Mouse (Mus musculus): ENCODE measurements at regions not wholly inside any gene's neighbourhood (a gene's known extent, or its start where the extent isn't known, plus 50 kb on each side); places are given as distances from the start of the nearest gene placed in this dataset.

GRCm38 (mm10) chr4:54282934-54283333 lies 457.1 kb downstream of the Tmem38b start:
- peak; percentile 1 for DNase-seq

DNA sequence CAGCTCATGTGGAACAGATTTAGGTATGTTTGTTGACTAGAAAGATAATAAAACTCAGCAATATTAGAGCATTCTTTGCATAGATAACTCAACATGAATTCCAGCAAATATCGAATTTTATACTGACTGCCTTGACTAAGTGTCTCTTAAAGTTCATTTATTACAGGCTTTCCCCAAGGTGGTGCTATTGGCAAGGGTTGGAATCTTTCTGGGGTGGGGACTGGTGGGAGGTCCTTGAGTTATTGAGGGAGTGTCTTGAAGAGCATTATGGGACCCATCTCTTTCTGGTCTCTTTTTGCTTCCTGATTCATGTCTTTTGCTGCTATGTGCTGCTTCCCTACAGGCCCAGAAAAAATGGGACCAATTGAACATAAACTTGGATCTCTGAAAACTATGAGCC lies 488.0 kb downstream of the Tmem38b start:
- DNase-seq: no peak

DNA sequence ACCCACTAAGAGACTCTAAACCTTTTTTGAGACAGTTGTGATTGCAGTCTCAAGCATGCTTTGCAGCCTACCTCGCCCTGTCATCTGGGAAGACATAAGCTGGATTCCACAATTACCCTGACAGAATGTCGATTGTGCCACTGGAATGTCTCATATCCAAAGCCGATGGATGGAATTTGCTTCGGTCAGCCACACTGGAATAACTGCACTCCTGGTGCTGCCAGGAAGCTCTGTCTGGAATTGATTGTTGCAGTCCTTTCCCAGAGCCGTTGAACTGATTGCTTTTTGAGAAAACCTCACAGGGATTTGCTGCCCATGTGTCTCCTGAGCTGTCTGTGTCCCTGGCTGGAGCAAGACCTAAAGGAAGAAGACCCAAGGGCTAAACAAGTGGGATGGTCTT lies 499.0 kb downstream of the Tmem38b start:
- DNase-seq: no peak

GRCm38 (mm10) chr4:54328273-54328672 lies 502.4 kb downstream of the Tmem38b start:
- DNase-seq: no peak

GRCm38 (mm10) chr4:54328711-54329427 lies 503.0 kb downstream of the Tmem38b start:
- no peak for DNase-seq

- DNase-seq: no peak
Measured at GRCm38 (mm10) chr4:54330686-54331085, 504.8 kb downstream of the Tmem38b start.

DNA sequence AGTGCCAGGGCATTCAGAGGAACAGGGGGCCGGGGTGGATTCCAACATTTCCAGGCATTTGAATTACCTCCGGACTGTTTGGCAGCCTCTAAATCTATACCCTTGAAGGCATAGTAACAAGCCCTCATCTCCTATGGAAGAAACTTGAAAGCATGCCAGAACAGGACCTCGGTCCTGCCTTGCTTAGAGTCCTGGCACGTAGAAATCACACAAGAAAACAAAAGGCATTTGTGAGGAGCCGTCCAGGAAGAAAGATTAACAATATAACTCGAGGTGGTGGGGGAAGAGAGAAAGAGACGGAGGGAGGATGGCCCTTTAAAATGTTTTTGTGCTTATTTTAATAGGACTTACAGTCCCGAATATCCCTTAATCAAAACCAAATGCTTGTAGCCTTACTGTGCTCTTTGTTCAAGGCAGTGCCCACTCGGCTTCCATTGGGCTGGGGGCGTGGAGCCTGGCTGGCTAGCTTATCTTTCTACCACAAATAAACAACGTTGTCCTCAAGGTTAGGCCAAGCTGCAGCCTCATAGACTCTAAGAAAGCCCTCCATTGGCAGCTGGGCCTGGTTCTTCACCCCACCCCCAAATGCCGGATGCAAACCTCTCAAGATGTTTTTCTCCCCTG lies 505.9 kb downstream of the Tmem38b start:
- no peak for DNase-seq

- DNase-seq: no peak
Measured at GRCm38 (mm10) chr4:54332261-54332660, 506.4 kb downstream of the Tmem38b start.

- peak; percentile 10 for DNase-seq
Measured at GRCm38 (mm10) chr4:54338556-54338955, 512.7 kb downstream of the Tmem38b start.

DNA sequence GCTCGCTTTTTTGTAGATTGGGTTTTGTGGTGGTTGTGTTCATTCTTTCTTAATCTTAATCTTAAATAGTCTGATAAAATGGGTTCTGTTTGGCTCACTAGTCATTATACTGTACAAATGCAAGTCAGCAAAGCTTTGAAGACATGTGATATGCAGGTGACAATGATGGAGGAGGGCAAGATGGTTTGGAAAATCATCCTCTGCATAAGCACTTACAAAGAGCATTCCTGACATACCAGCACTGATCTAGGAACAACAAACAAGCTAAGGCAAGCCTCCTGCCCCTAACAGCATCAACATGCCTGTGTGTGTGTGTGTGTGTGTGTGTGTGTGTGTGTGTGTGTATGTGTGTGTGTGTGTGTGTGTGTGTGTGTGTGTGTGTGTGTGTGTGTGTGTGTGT lies 514.3 kb downstream of the Tmem38b start:
- no peak for DNase-seq

DNA sequence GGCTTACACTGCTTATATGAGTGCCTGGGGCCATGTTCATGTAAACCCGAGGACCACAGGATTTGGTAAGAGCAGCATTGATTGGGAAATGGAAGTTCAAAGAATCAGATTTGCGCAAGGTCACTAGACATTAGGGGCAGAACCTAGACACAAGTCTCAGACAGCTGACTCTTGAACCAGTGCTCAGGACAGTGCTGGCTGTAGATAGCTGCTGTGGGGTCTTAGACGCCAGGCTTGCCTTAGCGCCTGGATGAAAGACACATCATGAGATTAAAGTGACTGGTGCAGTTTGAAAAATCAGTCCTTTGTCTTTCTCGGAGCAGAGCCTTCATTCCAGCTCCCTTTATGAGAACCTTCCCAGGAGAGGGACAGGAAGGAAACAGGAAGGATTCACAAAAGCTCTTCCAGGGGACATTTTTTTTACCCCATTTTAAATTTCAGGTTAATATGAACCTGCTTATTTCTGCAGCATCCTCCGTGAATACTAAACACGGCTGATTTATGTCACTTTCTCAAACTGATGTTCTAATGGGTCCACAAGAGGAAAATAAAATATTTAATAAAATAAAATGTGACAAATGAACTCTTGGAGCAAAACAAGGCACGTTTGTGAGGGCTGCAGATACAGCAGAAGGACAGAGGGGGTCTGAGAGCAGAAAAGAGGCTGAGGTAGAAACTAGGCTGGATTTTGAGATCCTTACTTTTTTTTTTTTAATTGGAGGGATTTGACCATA lies 528.0 kb downstream of the Tmem38b start:
- no peak for DNase-seq

- no peak for DNase-seq
Measured at GRCm38 (mm10) chr4:54354391-54354726, 528.5 kb downstream of the Tmem38b start.

DNA sequence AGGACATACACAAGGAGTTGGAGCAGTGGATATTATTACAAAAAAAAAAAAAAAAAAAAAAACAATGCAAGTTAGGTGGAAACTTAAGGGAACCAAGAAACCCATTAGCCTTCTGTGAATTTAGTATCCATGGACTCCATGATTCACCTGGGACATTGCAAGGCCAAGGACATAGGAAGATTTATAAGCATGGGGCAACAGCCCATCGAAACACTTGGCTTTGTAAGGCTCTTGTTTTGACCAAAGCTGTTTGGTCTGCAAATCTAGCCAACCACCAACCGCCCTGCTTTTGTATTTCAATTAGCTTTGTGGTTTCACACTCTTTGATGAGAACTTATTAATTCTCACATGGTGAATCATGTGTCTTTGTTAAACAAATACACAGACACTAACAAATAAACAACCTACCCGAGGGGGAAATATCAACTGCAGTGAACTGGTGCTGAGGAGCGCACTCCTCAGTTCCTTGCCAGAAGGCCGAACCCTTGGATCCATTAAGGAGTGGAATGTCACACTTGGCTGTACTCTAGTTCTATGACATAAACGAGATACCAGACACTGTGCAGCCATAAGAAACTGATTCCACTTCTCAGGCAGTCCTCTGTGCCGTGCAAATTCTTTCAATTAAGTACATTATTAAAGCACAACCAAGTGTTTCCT lies 529.7 kb downstream of the Tmem38b start:
- no peak for DNase-seq

- DNase-seq: no peak
Measured at GRCm38 (mm10) chr4:54356041-54356427, 530.2 kb downstream of the Tmem38b start.

GRCm38 (mm10) chr4:54370909-54371308 lies 545.1 kb downstream of the Tmem38b start:
- no peak for DNase-seq

- DNase-seq: peak; percentile 8
Measured at GRCm38 (mm10) chr4:54371418-54371957, 545.6 kb downstream of the Tmem38b start.

DNA sequence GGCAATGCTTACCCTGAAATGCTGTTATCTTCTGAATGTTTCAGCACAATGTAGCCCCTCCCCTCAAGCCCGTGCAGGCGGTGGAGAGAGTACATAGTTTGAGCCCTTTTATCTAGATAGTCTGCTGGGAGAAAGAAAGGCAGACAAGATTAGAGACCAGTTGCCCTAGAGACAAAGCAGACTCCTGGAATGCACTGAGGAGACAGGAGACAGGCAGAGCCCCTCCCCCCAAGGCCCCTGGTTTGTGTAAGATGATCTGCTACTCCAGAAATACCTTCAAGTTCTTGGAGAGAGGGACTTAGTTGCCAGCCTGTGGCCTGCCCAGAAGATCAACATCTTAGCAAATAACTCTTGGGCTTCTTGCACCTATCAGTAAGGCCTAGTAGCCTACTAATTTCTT lies 547.8 kb downstream of the Tmem38b start:
- no peak for DNase-seq

DNA sequence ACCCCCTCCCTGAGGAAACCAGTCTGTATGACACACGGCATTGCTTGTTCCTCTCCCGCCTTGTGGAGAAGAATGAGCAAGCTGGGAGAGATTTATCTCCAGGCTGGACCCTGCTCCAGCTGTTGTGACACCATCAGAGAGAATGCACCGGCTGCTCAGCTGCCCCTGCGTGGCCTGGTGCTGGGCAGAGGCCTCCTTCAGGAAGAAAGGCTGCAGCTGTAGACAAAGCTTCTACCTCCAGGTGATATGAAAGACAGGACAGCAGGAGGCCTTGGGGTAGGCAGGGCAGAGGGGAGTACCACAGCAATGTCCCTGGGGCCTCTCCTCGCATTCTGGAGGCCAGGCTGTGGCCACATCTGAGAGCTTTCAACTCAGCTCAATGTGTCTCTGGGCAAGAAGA lies 548.6 kb downstream of the Tmem38b start:
- DNase-seq: no peak

GRCm38 (mm10) chr4:54387460-54387859 lies 557.4 kb upstream of the Zfp462 start:
- DNase-seq: no peak

DNA sequence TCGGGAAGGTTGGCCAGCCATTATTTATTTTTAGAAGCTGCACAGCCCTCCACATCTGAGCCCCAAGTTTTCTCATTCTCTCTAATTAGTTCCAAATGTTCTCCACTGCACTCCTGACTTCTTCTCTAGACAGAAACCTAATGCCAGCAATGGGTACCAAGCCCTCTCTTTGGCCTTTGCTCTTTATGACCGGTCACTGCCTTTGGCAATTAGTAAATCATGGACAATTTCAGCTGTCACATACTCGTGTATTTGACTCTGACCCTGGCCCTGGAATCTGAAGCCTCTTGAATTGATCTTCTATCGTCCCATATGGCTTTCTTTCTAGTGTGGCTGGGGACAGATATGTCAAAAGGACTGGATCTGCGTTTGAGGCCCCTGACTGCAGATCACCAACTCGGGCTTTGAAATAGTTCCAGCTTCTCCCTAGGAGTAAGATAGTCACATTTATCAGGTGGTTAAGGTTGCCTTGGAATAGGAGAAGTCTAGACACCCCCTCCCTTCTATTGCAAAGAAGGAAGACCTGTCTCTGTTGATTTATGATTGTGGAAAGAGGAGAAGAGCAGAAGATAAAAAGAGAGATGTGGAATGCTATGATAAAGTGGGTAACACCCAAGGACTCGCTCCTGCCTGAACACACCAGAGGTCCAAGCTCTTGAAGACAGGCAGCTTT lies 553.2 kb upstream of the Zfp462 start:
- no peak for DNase-seq

DNA sequence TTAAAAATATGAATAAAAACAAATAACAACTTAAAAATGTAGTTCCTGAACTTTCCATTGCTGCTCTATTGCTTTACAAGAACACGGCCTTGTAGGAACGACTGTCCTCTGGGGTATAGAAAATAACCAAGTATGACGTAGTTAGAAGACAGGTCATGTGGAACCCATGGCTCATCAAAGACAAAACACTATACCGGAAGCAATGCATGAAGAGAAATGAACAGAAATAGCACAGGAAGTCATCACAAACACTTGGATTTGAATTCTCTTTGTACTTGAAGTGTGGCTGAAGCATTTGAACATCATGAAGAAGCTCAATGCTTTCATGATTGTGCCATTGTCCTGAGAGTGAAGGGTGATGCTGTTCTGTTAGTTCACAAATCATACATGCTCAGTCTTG lies 538.7 kb upstream of the Zfp462 start:
- no peak for DNase-seq

DNA sequence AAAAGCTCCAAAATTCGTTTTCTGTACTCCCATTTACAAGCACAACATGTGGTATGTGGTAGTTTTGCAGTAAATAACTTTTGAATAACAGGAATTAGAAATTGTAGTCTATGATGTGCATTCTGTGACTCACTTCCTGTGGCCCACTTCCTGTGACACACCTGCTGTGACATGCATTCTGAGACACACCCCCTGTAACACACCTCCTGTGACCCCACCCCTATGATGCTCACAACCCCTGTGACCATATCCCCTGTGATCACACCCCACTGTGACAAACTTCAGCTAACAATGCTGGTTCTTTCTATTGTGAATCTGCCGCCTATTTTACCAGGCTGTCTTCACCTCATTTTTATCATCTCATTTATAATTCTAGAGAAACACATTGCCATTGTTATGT lies 536.9 kb upstream of the Zfp462 start:
- DNase-seq: no peak

- no peak for DNase-seq
Measured at GRCm38 (mm10) chr4:54430789-54431188, 514.1 kb upstream of the Zfp462 start.

Measured in cerebellum, adult 8-10 months (tissue).